Mouse (Mus musculus) activated CD4-positive, CD25-positive, alpha-beta regulatory T cell (primary cell): ENCODE results near the gene Scgb2b18. TPM values are rescaled to one million over a fixed set of nuclear protein-coding genes. Genes with fewer than 3 reads are reported as not detected.

Experiments
- polyA plus RNA-seq, 2 experiments: library from polyadenylated mRNA; unstranded; fragments of 100-300 nt; shearing (Covaris generic); gene quantifications; one replicate each; pipeline ENCODE4 v1.2.1; 2017

Scgb2b18 gene
- not detected for polyA plus RNA-seq

GRCm38 (mm10) chr7:33173764-33174163 is at the start of gene Scgb2b18:
TSS of gene Scgb2b18 (minus strand) at chr7:33173864.

GRCm38 (mm10) chr7:33185268-33185667 is 11.6 kb upstream of the Scgb2b18 start, which contains the start of gene Scgb1b18:
TSS of gene Scgb1b18 (plus strand) at chr7:33185568.

Other genes starting within 250 kb of the Scgb2b18 start
- not detected for gene Scgb2b17, start 117.3 kb downstream of the Scgb2b18 start, polyA plus RNA-seq
- gene Scgb1b17, start 110.4 kb downstream of the Scgb2b18 start, polyA plus RNA-seq: not detected
- not detected for gene Scgb1b18, start 11.7 kb upstream of the Scgb2b18 start, polyA plus RNA-seq
- gene Scgb2b19, start 106.5 kb upstream of the Scgb2b18 start, polyA plus RNA-seq: not detected
- not detected for gene Scgb1b19, start 113.4 kb upstream of the Scgb2b18 start, polyA plus RNA-seq
- gene Scgb2b20, start 192.5 kb upstream of the Scgb2b18 start, polyA plus RNA-seq: not detected
- gene Scgb1b20, start 199.4 kb upstream of the Scgb2b18 start, polyA plus RNA-seq: not detected